Mouse (Mus musculus): ENCODE measurements at regions not wholly inside any gene's neighbourhood (a gene's known extent, or its start where the extent isn't known, plus 50 kb on each side); places are given as distances from the start of the nearest gene placed in this dataset.

GRCm38 (mm10) chr16:5742716-5743507 is 142.2 kb upstream of the Rbfox1 start:
- 68% methylated on average over 4 of the region's 4 CpGs for whole genome bisulfite sequencing

GRCm38 (mm10) chr16:5740776-5741175 is 144.4 kb upstream of the Rbfox1 start:
- 72% methylated on average over 7 of the region's 7 CpGs for WGBS
- no peaks in the 10 kb centered on the region for H3K4me1 ChIP-seq

More at GRCm38 (mm10) chr16:5742716-5743507, 142.2 kb upstream of the Rbfox1 start:
- H3K27ac ChIP-seq, result no peak overlapping the region
- H3K36me3 ChIP-seq, result no peaks in the 10 kb centered on the region
- DNase-seq (ENCODE audit: low spot score), result no peak
- H3K27me3 ChIP-seq (ENCODE audit: insufficient read depth, poor library complexity, severe bottlenecking), result no peaks in the 10 kb centered on the region
- H3K4me1 ChIP-seq, result no peaks in the 10 kb centered on the region
- H3K4me3 ChIP-seq, result no peak overlapping the region
- H3K9me3 ChIP-seq, result no peaks in the 10 kb centered on the region

GRCm38 (mm10) chr16:5733608-5734007 is 151.5 kb upstream of the Rbfox1 start:
- 51% methylated on average over 4 of the region's 4 CpGs for WGBS
- Histone ChIP-seq H3K27ac (no peak overlapping the region), H3K9me3 (no peaks in the 10 kb centered on the region), H3K4me1 (no peaks in the 10 kb centered on the region), H3K4me3 (no peak overlapping the region), H3K27me3 (ENCODE audit: insufficient read depth, poor library complexity, severe bottlenecking) (no peaks in the 10 kb centered on the region), H3K36me3 (no peaks in the 10 kb centered on the region)
- no peak for DNase-seq (ENCODE audit: low spot score)

More at GRCm38 (mm10) chr16:5740776-5741175, 144.4 kb upstream of the Rbfox1 start:
- H3K9me3 ChIP-seq, result no peaks in the 10 kb centered on the region
- no peaks in the 10 kb centered on the region for H3K27me3 ChIP-seq (ENCODE audit: insufficient read depth, poor library complexity, severe bottlenecking)
- H3K27ac ChIP-seq, result no peak overlapping the region
- no peak for DNase-seq (ENCODE audit: low spot score)
- H3K4me3 ChIP-seq, result no peak overlapping the region
- no peaks in the 10 kb centered on the region for H3K36me3 ChIP-seq

GRCm38 (mm10) chr16:5722506-5722905 is 162.6 kb upstream of the Rbfox1 start:
- no peak overlapping the region for H3K27ac ChIP-seq
- no peaks in the 10 kb centered on the region for H3K9me3 ChIP-seq
- no peak for DNase-seq (ENCODE audit: low spot score)
- H3K27me3 ChIP-seq (ENCODE audit: insufficient read depth, poor library complexity, severe bottlenecking), result no peaks in the 10 kb centered on the region
- H3K36me3 ChIP-seq, result no peaks in the 10 kb centered on the region
- H3K4me1 ChIP-seq, result no peaks in the 10 kb centered on the region
- no peak overlapping the region for H3K4me3 ChIP-seq

GRCm38 (mm10) chr16:5713476-5713875 is 171.7 kb upstream of the Rbfox1 start:
- Histone ChIP-seq H3K4me3 (no peak overlapping the region), H3K36me3 (no peaks in the 10 kb centered on the region), H3K27ac (no peak overlapping the region), H3K4me1 (no peaks in the 10 kb centered on the region), H3K27me3 (ENCODE audit: insufficient read depth, poor library complexity, severe bottlenecking) (no peaks in the 10 kb centered on the region), H3K9me3 (no peaks in the 10 kb centered on the region)
- no peak for DNase-seq (ENCODE audit: low spot score)
- 80% methylated on average over 4 of the region's 4 CpGs for WGBS

- no peaks in the 10 kb centered on the region for H3K27me3 ChIP-seq (ENCODE audit: insufficient read depth, poor library complexity, severe bottlenecking)
- 80% methylated on average over 5 of the region's 5 CpGs for WGBS
Measured at GRCm38 (mm10) chr16:5709831-5710230, 175.3 kb upstream of the Rbfox1 start.

GRCm38 (mm10) chr16:5700731-5701255 is 184.4 kb upstream of the Rbfox1 start:
- Histone ChIP-seq H3K27ac (no peak overlapping the region), H3K9me3 (no peaks in the 10 kb centered on the region), H3K4me3 (no peak overlapping the region), H3K27me3 (ENCODE audit: insufficient read depth, poor library complexity, severe bottlenecking) (no peaks in the 10 kb centered on the region), H3K4me1 (no peaks in the 10 kb centered on the region), H3K36me3 (no peaks in the 10 kb centered on the region)
- 50% methylated on average over 9 of the region's 9 CpGs for WGBS
- DNase-seq (ENCODE audit: low spot score), result peak; percentile 79

More at GRCm38 (mm10) chr16:5709831-5710230, 175.3 kb upstream of the Rbfox1 start:
- DNase-seq (ENCODE audit: low spot score), result no peak
- Histone ChIP-seq H3K4me1 (no peaks in the 10 kb centered on the region), H3K36me3 (no peaks in the 10 kb centered on the region), H3K9me3 (no peaks in the 10 kb centered on the region), H3K27ac (no peak overlapping the region), H3K4me3 (no peak overlapping the region)

GRCm38 (mm10) chr16:5688322-5688721 is 196.8 kb upstream of the Rbfox1 start:
- Histone ChIP-seq H3K27me3 (ENCODE audit: insufficient read depth, poor library complexity, severe bottlenecking) (no peaks in the 10 kb centered on the region), H3K27ac (no peak overlapping the region), H3K4me3 (no peak overlapping the region), H3K4me1 (no peaks in the 10 kb centered on the region), H3K9me3 (no peaks in the 10 kb centered on the region), H3K36me3 (no peaks in the 10 kb centered on the region)
- no peak for DNase-seq (ENCODE audit: low spot score)
- WGBS, result 91% methylated on average over 3 of the region's 3 CpGs

GRCm38 (mm10) chr16:5673372-5673960 is 211.7 kb upstream of the Rbfox1 start:
- Histone ChIP-seq H3K27ac (no peak overlapping the region), H3K36me3 (no peaks in the 10 kb centered on the region), H3K4me3 (no peak overlapping the region), H3K4me1 (no peaks in the 10 kb centered on the region), H3K9me3 (no peaks in the 10 kb centered on the region), H3K27me3 (ENCODE audit: insufficient read depth, poor library complexity, severe bottlenecking) (no peaks in the 10 kb centered on the region)
- DNase-seq (ENCODE audit: low spot score), result no peak
- WGBS, result 69% methylated on average over 6 of the region's 6 CpGs

GRCm38 (mm10) chr16:5672871-5673270 is 212.3 kb upstream of the Rbfox1 start:
- WGBS, result 69% methylated on average over 4 of the region's 4 CpGs
- DNase-seq (ENCODE audit: low spot score), result no peak
- no peaks in the 10 kb centered on the region for H3K9me3 ChIP-seq
- no peak overlapping the region for H3K4me3 ChIP-seq
- H3K4me1 ChIP-seq, result no peaks in the 10 kb centered on the region
- H3K27ac ChIP-seq, result no peak overlapping the region
- no peaks in the 10 kb centered on the region for H3K36me3 ChIP-seq
- H3K27me3 ChIP-seq (ENCODE audit: insufficient read depth, poor library complexity, severe bottlenecking), result no peaks in the 10 kb centered on the region

GRCm38 (mm10) chr16:5668403-5668967 is 216.7 kb upstream of the Rbfox1 start:
- Histone ChIP-seq H3K9me3 (no peaks in the 10 kb centered on the region), H3K27ac (no peak overlapping the region), H3K27me3 (ENCODE audit: insufficient read depth, poor library complexity, severe bottlenecking) (no peaks in the 10 kb centered on the region), H3K4me3 (no peak overlapping the region), H3K36me3 (no peaks in the 10 kb centered on the region), H3K4me1 (no peaks in the 10 kb centered on the region)
- WGBS, result 72% methylated on average over 4 of the region's 4 CpGs
- no peak for DNase-seq (ENCODE audit: low spot score)

GRCm38 (mm10) chr16:5661918-5662317 is 223.2 kb upstream of the Rbfox1 start:
- WGBS, result 60% methylated on average over 5 of the region's 5 CpGs
- no peak overlapping the region for H3K4me3 ChIP-seq

GRCm38 (mm10) chr16:5651551-5651950 is 233.6 kb upstream of the Rbfox1 start:
- no peaks in the 10 kb centered on the region for H3K27me3 ChIP-seq (ENCODE audit: insufficient read depth, poor library complexity, severe bottlenecking)
- H3K9me3 ChIP-seq, result no peaks in the 10 kb centered on the region
- 29% methylated on average over 1 of the region's 1 CpGs for WGBS
- no peak overlapping the region for H3K27ac ChIP-seq
- H3K4me3 ChIP-seq, result no peak overlapping the region
- no peaks in the 10 kb centered on the region for H3K4me1 ChIP-seq
- no peaks in the 10 kb centered on the region for H3K36me3 ChIP-seq
- no peak for DNase-seq (ENCODE audit: low spot score)

More at GRCm38 (mm10) chr16:5661918-5662317, 223.2 kb upstream of the Rbfox1 start:
- H3K36me3 ChIP-seq, result no peaks in the 10 kb centered on the region
- H3K9me3 ChIP-seq, result no peaks in the 10 kb centered on the region
- H3K27me3 ChIP-seq (ENCODE audit: insufficient read depth, poor library complexity, severe bottlenecking), result no peaks in the 10 kb centered on the region
- H3K4me1 ChIP-seq, result no peaks in the 10 kb centered on the region
- no peak for DNase-seq (ENCODE audit: low spot score)
- H3K27ac ChIP-seq, result no peak overlapping the region
